Mouse (Mus musculus) common myeloid progenitor, adult 5-6 weeks (primary cell): Measurements from ENCODE around the gene Hipk3. TPM values are rescaled to one million over a fixed set of nuclear protein-coding genes. Genes with fewer than 3 reads are reported as not detected.

Experiments
- ATAC-seq: replicated peaks from 2 replicates; pipeline ENCODE4 v1.8.0; 2016; ENCODE audit warnings: low read depth, mild to moderate bottlenecking, moderate TSS enrichment, inconsistent platforms; ENCODE audit not compliant: poor library complexity, severe bottlenecking
- total RNA-seq: library from RNA; stranded (forward); fragments of 200-1000, 187-1606 nt; gene quantifications from 2 replicates; pipeline ENCODE4 v1.2.3, GENCODE M21; 2017

Hipk3 gene
- total RNA-seq, 1 experiment from 2014 or later: 35.2 TPM

DNA sequence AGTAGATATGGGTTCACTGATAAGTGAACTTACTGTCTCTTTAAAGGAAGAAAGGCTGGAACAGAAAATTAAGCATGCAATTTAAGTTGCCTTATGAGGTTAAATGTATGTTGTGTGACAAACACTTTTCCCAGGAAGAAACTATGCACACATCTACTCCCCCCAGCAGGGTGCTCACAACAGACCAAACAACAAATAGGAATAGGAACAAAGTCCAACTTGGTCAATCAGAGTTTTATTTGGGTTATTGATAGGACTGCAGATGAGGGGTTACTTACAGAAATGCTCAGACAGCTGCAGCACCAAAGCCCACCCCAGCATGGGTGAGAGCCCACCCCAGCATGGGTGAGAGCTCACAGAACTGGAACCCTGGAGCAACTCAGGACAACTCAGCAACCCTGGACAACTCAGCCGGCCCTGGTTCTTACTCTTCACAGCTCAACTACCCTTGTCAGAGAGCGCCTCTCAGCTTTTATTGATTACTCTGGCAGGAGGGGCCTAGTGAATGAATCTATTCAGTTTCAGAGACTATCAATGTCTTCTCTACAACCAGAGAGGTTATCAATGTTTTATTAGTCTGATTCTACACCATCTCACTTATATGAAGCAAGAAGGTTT lies 16.7 kb downstream of the Hipk3 start:
- no peak for ATAC-seq

DNA sequence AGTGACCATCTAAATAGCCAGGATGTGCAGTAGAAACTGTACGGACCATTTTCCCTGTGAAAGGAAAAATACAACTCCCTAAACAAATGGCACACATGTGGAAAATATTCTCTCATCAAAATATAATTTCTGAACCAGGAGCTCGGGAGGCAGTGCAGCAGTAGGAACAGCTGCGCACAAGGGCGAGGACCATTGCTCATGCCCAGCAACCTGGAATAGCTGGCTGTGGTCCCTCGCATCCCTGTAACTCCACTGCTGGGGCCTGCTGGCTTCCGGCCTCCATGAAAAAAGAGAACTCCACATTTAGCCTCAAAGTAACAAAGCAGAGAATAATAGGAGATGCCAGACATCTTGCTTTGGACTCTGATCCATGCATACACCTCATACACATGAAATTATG lies 22.2 kb downstream of the Hipk3 start:
- ATAC-seq: no peak

DNA sequence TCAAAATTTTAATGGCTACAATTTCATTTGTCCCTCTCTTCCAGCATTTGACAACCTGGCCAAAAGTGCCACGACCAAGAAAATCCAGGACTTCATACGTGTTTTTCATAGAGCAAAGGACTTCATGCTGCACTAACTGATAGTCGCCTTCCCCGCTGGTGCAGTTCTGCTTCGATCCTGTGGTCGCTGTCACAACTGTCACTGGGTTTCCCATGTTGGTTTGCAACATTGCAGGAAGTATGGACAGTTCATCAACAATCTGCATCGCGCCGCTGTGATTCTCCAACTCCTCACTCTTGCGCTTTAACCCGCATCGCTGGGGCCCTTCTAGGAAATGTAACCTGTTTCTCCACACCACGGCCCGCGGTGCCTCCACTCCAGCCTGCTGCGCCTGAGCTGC lies 23.1 kb downstream of the Hipk3 start:
- 0 out of 2 replicates have a peak, but pooled peaks have one; percentile 3 for ATAC-seq

DNA sequence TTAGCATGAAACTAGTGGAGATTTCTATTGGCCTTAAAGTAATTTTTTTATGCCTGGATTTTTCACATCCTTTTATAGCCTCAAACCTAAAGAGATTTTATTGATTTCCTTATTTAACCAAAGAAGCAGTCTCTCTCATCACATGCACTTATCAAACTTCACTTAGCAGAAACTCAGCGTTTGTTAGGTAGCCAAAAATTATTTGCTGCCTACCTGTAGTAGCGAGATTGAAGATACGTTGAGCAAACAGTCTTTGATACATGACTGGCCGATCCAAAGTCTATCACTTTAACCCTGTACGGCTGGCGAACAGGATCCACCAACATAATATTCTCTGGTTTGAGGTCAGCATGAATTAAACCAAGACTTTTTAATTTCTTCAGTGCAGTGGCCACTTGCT lies 23.7 kb downstream of the Hipk3 start:
- ATAC-seq: no peak

DNA sequence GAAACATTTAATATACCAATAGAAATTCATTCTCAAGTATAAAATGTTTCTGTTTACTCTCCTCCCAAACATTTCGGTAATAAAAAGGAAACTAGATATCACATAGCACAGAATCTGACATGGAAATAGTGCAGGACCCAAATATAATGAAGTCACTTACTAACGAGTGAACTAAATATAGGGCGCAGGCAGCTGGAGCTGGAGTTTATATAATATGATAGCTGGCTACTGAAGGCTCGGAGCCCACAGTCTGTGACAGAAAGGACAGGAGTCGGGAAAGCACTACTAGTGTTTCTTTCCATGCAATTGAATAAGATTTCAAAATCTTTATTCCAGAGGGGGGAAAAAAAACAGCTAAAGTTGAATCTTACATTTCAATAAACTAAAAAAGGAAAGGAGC lies 25.8 kb downstream of the Hipk3 start:
- ATAC-seq: no peak

DNA sequence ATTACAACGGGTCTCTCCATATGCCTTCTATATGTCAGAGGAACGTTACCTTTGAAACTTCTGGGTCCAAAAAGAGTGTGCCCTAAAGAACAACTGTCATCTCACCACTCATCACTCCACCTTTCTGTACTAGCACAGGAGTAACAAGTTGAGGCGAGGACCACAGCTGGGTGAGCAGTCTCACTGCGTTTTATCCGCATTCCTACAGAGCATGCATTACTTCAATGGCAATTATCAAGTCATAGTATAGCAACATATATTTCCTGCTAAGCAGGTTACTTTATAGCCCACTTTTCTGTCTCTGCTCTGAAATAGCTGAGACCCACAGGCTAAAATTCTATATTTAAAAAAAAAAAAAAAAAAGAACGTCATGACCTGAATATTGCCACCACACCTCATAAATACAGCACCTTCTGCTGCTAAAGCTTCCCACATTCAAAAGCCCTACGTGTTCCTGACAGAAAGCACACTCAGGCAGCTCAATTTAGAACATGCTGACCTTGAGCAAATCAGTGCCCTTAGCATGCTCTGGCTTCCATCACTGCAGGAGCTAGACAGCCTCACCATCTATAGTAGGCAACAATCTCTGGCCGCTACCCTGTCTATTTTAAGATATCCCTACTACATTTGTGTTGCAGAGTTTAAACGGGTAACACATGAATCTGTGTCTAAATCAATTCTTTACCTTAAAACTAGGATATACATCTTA lies 27.2 kb downstream of the Hipk3 start:
- ATAC-seq: no peak

- ATAC-seq: no peak
These were observed 28.4 kb downstream of the Hipk3 start for GRCm38 (mm10) chr2:104465639-104466430.

GRCm38 (mm10) chr2:104460021-104460420 lies 34.2 kb downstream of the Hipk3 start:
- peak; percentile 52 for ATAC-seq

DNA sequence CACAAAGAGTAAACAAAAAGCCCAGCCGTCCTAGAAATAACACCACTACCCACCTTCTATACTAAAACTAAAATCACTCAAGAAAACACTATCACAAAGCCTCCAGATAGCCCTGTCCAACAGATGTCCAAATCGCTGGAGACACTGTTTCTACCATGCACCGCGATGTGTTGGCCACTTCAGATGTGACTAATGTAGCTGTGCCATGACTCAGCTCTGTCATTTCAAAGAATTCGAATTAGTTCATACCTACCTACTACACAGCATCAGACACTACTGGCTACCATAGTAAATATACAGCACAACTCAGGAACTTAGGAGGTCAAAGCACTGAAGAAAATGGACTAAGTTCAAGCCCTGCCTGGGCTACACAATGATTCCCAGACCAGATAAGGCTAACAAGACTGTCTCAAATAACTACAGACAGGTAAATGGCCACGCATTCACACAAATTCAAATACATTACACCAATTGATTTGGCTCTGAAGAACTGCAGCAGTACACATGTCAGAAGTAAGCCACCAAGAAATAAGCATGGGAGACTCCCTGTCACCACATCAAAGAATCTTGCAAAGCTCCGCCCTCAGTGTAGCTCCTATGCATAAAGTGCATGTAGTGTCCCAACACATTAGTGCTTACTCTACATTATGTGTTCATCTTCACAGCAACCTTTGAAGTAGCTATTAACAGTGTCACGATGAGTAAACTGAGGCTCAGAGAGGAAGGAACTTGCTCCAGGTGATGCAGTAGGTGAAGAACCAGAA lies 35.5 kb downstream of the Hipk3 start:
- no peak for ATAC-seq

GRCm38 (mm10) chr2:104457106-104457505 lies 37.1 kb downstream of the Hipk3 start:
- peak; percentile 34; the same call in 1 of the 2 replicates for ATAC-seq

- ATAC-seq: peak; percentile 65
These were observed 43.6 kb downstream of the Hipk3 start for GRCm38 (mm10) chr2:104450685-104451084.

GRCm38 (mm10) chr2:104449191-104449590 lies 45.1 kb downstream of the Hipk3 start:
- ATAC-seq: no peak

DNA sequence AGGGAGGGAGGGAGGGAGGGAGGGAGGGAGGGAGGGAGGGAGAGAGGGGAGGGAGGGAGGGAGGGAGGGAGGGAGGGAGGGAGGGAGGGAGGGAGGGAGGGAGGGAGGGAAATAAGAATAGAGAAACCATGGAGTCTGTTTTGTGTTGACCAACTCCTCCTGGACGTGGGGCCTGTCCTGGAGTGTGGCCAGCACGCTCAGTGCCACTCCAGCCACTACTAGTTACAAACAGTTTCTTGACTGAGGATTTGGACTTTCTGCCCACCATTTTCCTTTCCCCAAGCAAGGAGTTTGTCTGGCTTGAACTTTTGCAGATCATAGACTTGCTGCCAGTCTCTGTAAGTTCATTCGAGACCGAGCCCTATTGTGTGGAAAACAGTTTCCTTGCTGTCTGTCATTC lies 46.0 kb downstream of the Hipk3 start:
- ATAC-seq: no peak

GRCm38 (mm10) chr2:104446016-104446415 lies 48.2 kb downstream of the Hipk3 start:
- no peak for ATAC-seq

GRCm38 (mm10) chr2:104444776-104445175 lies 49.5 kb downstream of the Hipk3 start:
- peak; percentile 95 for ATAC-seq

DNA sequence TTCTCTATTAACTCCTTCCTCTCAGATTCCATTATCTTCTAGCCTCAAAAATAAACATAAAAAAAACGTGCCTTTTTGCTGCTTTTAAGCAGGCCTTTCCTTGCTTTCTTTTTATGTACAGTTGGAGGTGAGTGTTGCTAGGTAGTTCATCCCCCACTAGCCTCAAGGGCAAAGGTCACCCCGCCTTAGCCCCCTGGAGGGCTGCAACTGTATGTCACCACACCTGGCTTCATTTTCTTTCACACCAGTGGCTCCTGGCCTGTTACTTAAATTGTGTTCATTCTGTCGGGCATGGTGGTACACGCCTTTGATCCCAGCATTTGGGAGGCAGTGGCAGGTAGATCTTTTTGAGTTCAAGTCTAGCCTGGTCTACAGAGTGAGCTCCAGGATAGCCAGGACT lies 51.9 kb downstream of the Hipk3 start:
- no peak for ATAC-seq

DNA sequence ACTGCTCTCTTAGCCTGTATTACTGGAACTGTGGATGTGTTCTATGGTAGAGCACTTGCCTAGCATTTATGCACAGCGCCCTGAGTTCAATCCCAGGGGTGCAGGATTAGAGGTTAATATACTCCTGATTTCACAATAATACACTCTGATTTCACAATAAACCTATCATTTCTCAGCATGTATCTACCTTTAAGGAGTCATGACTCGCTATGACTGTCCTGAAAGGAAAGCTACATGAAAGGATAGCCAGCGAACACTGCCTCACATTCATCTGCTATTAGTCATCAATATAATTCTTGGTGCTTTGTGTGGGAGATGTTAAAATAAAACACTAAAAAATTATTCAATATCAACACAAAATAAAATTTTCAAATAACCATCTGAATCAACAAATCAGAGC lies 58.0 kb downstream of the Hipk3 start:
- no peak for ATAC-seq

DNA sequence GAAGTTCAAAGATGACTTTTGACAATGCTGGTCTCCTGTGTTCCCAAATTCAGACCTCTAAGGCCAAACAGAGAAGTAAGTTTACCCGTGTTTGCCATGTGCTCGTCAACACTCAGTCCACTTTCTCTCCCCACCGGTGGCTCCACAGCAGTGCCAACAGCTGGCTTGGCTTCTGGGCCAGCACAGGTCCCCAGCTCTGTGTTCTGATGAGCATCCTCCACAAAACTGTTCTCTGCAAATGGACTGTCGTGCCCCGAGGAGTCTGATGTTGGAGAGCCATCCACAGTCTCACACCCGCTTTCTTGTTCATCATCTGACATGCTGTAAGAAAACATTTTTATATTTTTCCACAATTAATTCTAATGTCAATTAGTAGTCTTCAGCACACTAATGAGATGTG lies 63.2 kb downstream of the Hipk3 start:
- no peak for ATAC-seq

GRCm38 (mm10) chr2:104430566-104430965 lies 63.7 kb downstream of the Hipk3 start:
- no peak for ATAC-seq

DNA sequence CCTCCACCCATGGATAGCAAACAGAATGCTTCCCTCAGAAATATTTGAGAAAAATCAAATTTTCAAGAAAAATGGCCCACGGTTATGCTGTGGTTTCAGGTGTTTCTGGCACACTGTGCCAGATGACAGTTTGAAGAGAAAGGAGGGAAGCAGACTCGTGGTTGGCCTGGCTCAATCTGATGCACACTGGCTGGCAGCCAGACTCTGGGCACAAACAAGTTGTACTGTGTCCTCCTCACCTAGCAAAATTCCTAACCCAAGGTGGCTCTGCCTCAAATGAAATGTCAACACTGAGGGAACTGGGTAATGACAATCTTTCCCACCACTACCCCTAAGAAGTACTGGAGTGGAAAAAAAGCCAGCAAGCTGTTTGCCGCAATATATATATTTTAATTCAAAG lies 68.1 kb downstream of the Hipk3 start:
- ATAC-seq: no peak
